Mouse (Mus musculus) urinary bladder, adult 2 months (tissue): ENCODE measurements around the gene Tmco1. TPM values are rescaled to one million over a fixed set of nuclear protein-coding genes. Genes with fewer than 3 reads are reported as not detected.

ENCODE experiments used
- DNase-seq: peaks from one replicate; pipeline ENCODE4 v3.0.0; 2022; ENCODE audit warnings: low spot score
- polyA plus RNA-seq: library from polyadenylated mRNA; depleted of rRNA; stranded (reverse); fragments of >200 nt; gene quantifications from 2 replicates; pipeline ENCODE4 v1.2.3, GENCODE M21; 2012; rRNA removed

The Tmco1 gene
- polyA plus RNA-seq, 1 experiment: 134 TPM

- no peak for DNase-seq
These were observed 64.6 kb downstream of the Tmco1 start for GRCm38 (mm10) chr1:167372739-167373138.

GRCm38 (mm10) chr1:167374003-167374784 lies 66.0 kb downstream of the Tmco1 start:
- no peak for DNase-seq

- DNase-seq: no peak
These were observed 66.8 kb downstream of the Tmco1 start for GRCm38 (mm10) chr1:167374942-167375341.

- DNase-seq: no peak
These were observed 69.8 kb downstream of the Tmco1 start for GRCm38 (mm10) chr1:167378019-167378418.

- DNase-seq: no peak
These were observed 71.6 kb downstream of the Tmco1 start for GRCm38 (mm10) chr1:167379751-167380150.

- no peak for DNase-seq
These were observed 72.0 kb downstream of the Tmco1 start for GRCm38 (mm10) chr1:167380223-167380622.

GRCm38 (mm10) chr1:167381050-167382015 lies 73.2 kb downstream of the Tmco1 start:
- DNase-seq: no peak

- DNase-seq: no peak
These were observed 74.1 kb downstream of the Tmco1 start for GRCm38 (mm10) chr1:167382316-167382715.

GRCm38 (mm10) chr1:167382763-167383162 lies 74.6 kb downstream of the Tmco1 start:
- no peak for DNase-seq

GRCm38 (mm10) chr1:167383178-167383577 lies 75.0 kb downstream of the Tmco1 start:
- no peak for DNase-seq

Other genes starting within 250 kb of the Tmco1 start
- gene Uck2, start 23.1 kb upstream of the Tmco1 start, polyA plus RNA-seq: 12.0 and 19.0 TPM in 2 replicates
- gene Aldh9a1, start 41.6 kb downstream of the Tmco1 start, polyA plus RNA-seq: 35.7 and 38.3 TPM in 2 replicates
- gene Mgst3, start 85.5 kb downstream of the Tmco1 start, polyA plus RNA-seq: 265 and 300 TPM in 2 replicates
- 0.18 TPM in 1 of 2 replicates, not detected in the other for gene Lrrc52, start 158.4 kb downstream of the Tmco1 start, polyA plus RNA-seq